Mouse (Mus musculus) spleen, adult 2 months (tissue): ENCODE measurements around the gene Ptpn13.

ENCODE experiments used
- CTCF ChIP-seq: fragments of 200-500 bp; IDR thresholded peaks from 2 replicates; pipeline ENCODE4 v1.5.1; 2011; ENCODE audit warnings: mild to moderate bottlenecking, inconsistent platforms; ENCODE audit not compliant: insufficient read depth, insufficient read length, insufficient replicate concordance; ENCODE audit errors: extremely low read depth
- POLR2A ChIP-seq: fragments of 200-500 bp; IDR thresholded peaks from 2 replicates; pipeline ENCODE4 v1.6.1; 2011; ENCODE audit warnings: low read depth, low read length, inconsistent platforms

DNA sequence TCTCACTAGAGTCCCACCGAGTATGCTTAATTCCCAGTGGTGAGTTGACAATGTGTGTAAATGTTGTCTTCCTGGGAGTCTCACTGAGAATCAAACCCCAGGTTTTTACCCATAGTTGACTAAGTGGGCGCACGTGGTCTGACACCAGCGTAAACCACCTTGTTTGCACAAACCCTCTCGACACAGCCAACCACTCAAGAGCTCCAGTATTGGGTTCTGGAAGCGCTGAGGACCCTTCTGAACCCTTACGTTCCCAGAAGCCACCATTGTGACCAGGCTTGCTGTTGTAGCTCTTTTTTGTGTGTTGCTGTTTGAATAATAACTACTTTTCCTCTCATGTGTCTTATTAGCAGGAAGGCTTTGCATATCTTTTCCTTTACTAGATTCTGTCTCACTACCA lies 20.4 kb downstream of the Ptpn13 start:
- TF ChIP-seq CTCF (no peak), POLR2A (no peak)
